Mouse (Mus musculus): Measurements from ENCODE around the gene Nckap1l. TPM values are rescaled to one million over a fixed set of nuclear protein-coding genes. Genes with fewer than 3 reads are reported as not detected.
A peak's percentile ranks its signal among the peaks of the same experiment; 100 is the strongest.

The Nckap1l gene
- polyA plus RNA-seq, 1 experiment from 2014 or later: 2.6 TPM

- H3K27me3 ChIP-seq: peaks cover 12% of the 10 kb centered on the region; the same call in 1 of the 2 replicates
- no peaks in the 10 kb centered on the region for H3K36me3 ChIP-seq
- peak overlapping the region; percentile 89 for H3K27ac ChIP-seq (replicated peaks)
- H3K9ac ChIP-seq: peak overlapping the region; percentile 90
- WGBS: 0% methylated on average over 15 of the region's 15 CpGs
- peak overlapping the region; percentile 68 for H3K4me3 ChIP-seq
- H3K4me2 ChIP-seq: peak overlapping the region; percentile 78
- H3K4me1 ChIP-seq (replicated peaks): peaks cover 59% of the 10 kb centered on the region
- H3K9me3 ChIP-seq: no peaks in the 10 kb centered on the region
- peak; percentile 78 for ATAC-seq (ENCODE audit: low read depth)
Measured at GRCm38 (mm10) chr15:103503251-103503600, 49.6 kb downstream of the Nckap1l start.

GRCm38 (mm10) chr15:103503660-103504059 is 50.1 kb downstream of the Nckap1l start:
- ATAC-seq (ENCODE audit: low read depth): peak; percentile 57
- Histone ChIP-seq H3K9ac (peak overlapping the region; percentile 90), H3K27me3 (peaks cover 12% of the 10 kb centered on the region; the same call in 1 of the 2 replicates), H3K36me3 (no peaks in the 10 kb centered on the region), H3K9me3 (no peaks in the 10 kb centered on the region), H3K4me3 (peak overlapping the region; percentile 68), H3K4me1 (replicated peaks) (peaks cover 61% of the 10 kb centered on the region), H3K27ac (replicated peaks) (peak overlapping the region; percentile 89), H3K4me2 (peak overlapping the region; percentile 78)
- 31% methylated on average over 12 of the region's 12 CpGs for WGBS

DNA sequence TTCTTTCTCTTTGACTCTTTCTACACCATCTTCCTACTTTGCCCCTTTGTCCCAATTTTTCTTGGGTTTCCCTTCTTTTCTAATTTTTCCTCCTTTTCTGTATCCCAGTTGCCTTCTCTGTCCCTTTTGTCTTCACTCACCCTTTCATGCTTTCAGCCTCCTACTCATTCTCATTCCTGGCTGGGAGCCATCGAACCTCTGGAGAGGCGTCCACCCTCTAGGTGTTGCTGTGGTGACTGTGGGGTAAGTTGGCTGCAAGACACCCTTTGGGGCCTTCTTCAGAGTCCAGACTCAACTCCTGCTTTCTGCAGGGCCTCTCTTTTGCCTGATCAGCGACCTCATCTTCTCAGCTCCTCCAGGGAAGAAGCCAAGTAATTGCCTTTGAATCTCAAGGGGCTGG is 55.7 kb downstream of the Nckap1l start:
- Histone ChIP-seq H3K27me3 (no peaks in the 10 kb centered on the region), H3K27ac (replicated peaks) (no peak overlapping the region), H3K9ac (no peak overlapping the region), H3K36me3 (no peaks in the 10 kb centered on the region), H3K4me3 (no peak overlapping the region), H3K4me1 (replicated peaks) (peaks cover 90% of the 10 kb centered on the region), H3K4me2 (no peak overlapping the region), H3K9me3 (no peaks in the 10 kb centered on the region)
- no peak for ATAC-seq (ENCODE audit: low read depth)
- 63% methylated on average over 3 of the region's 3 CpGs for WGBS

GRCm38 (mm10) chr15:103511652-103512051 is 58.1 kb downstream of the Nckap1l start:
- Histone ChIP-seq H3K9me3 (no peaks in the 10 kb centered on the region), H3K4me3 (no peak overlapping the region), H3K36me3 (no peaks in the 10 kb centered on the region), H3K4me1 (replicated peaks) (peaks cover 90% of the 10 kb centered on the region), H3K4me2 (no peak overlapping the region), H3K27me3 (no peaks in the 10 kb centered on the region), H3K27ac (replicated peaks) (0 out of 2 replicates have a peak overlapping the region, but pooled peaks have one; percentile 15), H3K9ac (no peak overlapping the region)
- ATAC-seq (ENCODE audit: low read depth): no peak
- 67% methylated on average over 1 of the region's 1 CpGs for WGBS

DNA sequence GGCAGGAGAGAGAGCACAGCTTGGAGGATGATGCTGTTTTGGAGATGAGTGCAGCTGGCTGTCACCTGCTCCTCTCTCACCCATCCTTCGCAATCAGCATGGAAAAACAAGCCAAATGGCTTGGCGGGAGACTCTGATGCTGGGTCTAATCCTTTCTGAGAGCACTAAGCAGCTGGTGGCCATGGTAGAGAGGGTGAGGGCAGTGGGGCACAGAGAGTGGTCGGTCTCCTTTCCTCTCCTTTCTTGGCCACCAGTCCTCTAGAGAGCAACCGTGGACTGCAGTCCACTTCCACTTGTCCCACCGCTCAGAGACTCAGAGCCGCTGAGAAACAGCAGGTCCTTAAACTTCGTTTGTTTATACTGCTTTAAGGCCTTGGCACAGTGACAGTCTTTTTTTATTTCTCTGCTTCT is 60.0 kb downstream of the Nckap1l start:
- Histone ChIP-seq H3K4me1 (replicated peaks) (peaks cover 85% of the 10 kb centered on the region), H3K9ac (peak overlapping the region; percentile 52), H3K9me3 (no peaks in the 10 kb centered on the region), H3K36me3 (no peaks in the 10 kb centered on the region), H3K4me3 (peak overlapping the region; percentile 31), H3K27me3 (no peaks in the 10 kb centered on the region), H3K4me2 (peak overlapping the region; percentile 53), H3K27ac (replicated peaks) (peak overlapping the region; percentile 85)
- 4% methylated on average over 7 of the region's 7 CpGs for WGBS
- ATAC-seq (ENCODE audit: low read depth): peak; percentile 58

DNA sequence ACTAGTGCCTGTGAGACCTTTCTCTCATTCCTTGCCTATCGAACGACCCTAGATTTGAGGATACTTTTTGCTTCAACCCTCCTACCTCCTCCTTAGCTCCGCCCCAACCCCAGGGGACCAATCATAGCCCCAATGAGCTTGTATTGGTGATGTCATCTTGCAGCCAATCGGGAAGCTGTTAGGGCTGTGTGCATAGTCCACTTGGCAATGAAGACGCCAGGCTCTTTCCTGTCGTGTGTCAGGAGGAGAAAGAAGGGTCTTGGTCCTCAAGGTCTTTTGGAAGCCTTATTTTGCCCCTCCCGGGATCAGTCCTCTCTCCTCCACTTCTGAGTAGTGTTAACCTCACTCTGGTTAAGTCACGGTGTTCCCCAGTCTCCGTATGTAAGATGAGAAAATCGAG is 60.5 kb downstream of the Nckap1l start:
- peak; percentile 91 for ATAC-seq (ENCODE audit: low read depth)
- Histone ChIP-seq H3K4me3 (peak overlapping the region; percentile 31), H3K9me3 (no peaks in the 10 kb centered on the region), H3K27me3 (no peaks in the 10 kb centered on the region), H3K9ac (peak overlapping the region; percentile 68), H3K36me3 (no peaks in the 10 kb centered on the region), H3K27ac (replicated peaks) (peak overlapping the region; percentile 85), H3K4me2 (peak overlapping the region; percentile 53), H3K4me1 (replicated peaks) (peaks cover 85% of the 10 kb centered on the region)
- 2% methylated on average over 10 of the region's 10 CpGs for WGBS

DNA sequence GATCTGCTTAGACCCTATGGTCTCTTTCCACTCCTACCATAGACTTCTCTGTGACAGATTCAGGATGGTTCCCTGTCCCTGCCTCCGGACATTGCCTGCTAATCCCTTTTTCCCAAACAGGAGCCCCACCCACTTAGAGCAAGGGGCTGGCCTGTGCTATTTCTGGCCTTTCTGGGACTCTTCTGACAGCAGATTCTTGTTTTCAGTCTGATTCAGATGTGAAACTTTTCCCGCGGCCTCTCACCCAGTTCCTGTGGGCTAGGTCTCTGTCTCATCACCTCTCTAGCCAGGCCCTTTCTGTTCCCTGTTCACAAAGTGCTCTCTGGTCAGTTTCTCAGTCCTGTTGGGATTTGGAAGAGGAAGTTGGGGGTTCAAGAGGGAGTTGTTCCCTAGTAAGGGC is 61.3 kb downstream of the Nckap1l start:
- Histone ChIP-seq H3K4me1 (replicated peaks) (peaks cover 85% of the 10 kb centered on the region), H3K9me3 (no peaks in the 10 kb centered on the region), H3K9ac (peak overlapping the region; percentile 68), H3K27ac (replicated peaks) (peak overlapping the region; percentile 85), H3K4me3 (peak overlapping the region; percentile 12; the same call in 1 of the 2 replicates), H3K36me3 (no peaks in the 10 kb centered on the region), H3K4me2 (peak overlapping the region; percentile 53), H3K27me3 (no peaks in the 10 kb centered on the region)
- 45% methylated on average over 3 of the region's 3 CpGs for WGBS
- no peak for ATAC-seq (ENCODE audit: low read depth)

DNA sequence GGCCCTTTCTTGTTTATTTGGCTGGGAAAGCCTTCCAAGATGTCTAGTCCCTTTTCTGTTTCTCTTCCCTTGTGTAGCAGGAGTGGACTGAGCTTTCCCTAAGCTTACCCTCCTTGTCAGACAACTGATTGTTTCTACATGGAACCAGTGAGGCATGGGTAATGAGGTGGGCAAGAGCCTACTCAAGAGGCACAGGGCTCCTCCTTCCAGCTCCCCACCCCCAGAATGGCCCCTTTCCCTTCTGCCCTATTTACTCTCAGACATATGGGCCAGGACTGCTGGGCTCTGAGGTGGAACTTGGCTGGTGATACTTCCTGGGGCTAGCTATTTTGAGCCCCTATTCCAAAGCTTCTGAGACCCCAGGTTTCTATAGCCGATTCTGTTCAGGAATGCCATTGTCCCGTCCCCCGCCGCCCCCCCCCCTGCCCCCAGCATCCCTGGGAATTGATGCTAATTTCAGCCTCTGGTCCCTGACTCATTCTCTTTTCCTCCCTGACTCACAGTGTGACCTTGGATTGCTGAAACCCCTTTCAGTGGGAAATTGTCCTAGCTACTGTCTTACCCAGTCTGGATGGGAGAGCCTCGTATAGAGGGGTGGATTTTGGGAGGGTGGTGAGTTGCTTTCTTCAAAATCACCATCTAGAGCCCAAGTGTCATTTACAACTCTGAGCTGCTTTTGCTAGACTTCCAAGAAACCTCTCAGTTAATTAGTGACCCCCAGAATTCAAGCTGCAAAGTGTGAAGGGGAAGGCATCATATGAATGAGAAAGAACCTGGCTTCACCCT is 65.2 kb downstream of the Nckap1l start:
- peak overlapping the region; percentile 35 for H3K9ac ChIP-seq
- 7% methylated on average over 3 of the region's 5 CpGs for WGBS
- peak; percentile 57 for ATAC-seq (ENCODE audit: low read depth)

GRCm38 (mm10) chr15:103519386-103520378 is 66.1 kb downstream of the Nckap1l start:
- peak overlapping the region; percentile 64 for H3K9ac ChIP-seq
- H3K4me2 ChIP-seq: peak overlapping the region; percentile 22
- no peaks in the 10 kb centered on the region for H3K27me3 ChIP-seq
- peak overlapping the region; percentile 95 for H3K27ac ChIP-seq (replicated peaks)
- H3K4me1 ChIP-seq (replicated peaks): peaks cover 68% of the 10 kb centered on the region
- no peaks in the 10 kb centered on the region for H3K9me3 ChIP-seq
- H3K36me3 ChIP-seq: peaks cover 28% of the 10 kb centered on the region
- no peak overlapping the region for H3K4me3 ChIP-seq
- WGBS: 9% methylated on average over 4 of the region's 4 CpGs
- peak; percentile 67 for ATAC-seq (ENCODE audit: low read depth)

More for the DNA sequence above, 65.2 kb downstream of the Nckap1l start:
- Histone ChIP-seq H3K4me3 (no peak overlapping the region), H3K9me3 (no peaks in the 10 kb centered on the region), H3K4me2 (peak overlapping the region; percentile 22; the same call in 1 of the 2 replicates), H3K27me3 (no peaks in the 10 kb centered on the region), H3K4me1 (replicated peaks) (peaks cover 77% of the 10 kb centered on the region), H3K36me3 (peaks cover 20% of the 10 kb centered on the region), H3K27ac (replicated peaks) (peak overlapping the region; percentile 95)

DNA sequence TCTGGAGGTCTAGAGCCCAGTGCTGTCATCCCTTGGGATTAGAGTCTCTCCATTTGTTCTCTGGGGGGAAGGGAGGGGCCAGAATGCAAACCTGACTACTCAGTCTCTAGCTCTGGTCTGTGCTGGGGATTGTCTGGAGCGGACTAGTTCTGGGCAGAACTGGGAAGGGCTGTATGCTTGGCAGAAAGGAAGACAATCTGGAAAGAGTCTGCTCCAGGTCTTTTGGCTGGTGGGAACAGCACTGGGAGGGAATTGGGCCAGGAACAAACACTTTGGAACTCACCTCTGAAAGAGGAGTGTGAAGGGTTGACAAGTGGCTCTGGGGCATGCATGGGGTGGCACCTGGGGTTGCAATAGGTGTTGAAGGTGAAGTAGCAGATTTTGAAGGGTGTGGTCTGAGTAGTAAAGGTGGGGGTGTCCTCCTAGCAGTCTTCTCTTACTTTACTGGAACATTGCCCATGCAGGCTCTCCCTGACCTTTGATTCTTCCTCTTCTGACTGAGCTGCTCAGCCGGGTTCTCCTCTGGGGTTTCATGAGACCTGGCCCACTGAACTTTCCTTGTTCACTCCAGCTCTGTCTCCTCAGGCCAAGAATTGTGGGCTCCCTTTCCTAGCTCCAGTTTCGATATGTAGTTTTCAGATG is 69.0 kb downstream of the Nckap1l start:
- H3K4me1 ChIP-seq (replicated peaks): peaks cover 44% of the 10 kb centered on the region
- peak overlapping the region; percentile 49 for H3K27ac ChIP-seq (replicated peaks)
- WGBS: 77% methylated on average over 3 of the region's 3 CpGs
- H3K4me3 ChIP-seq: no peak overlapping the region
- H3K9ac ChIP-seq: no peak overlapping the region
- no peaks in the 10 kb centered on the region for H3K9me3 ChIP-seq
- ATAC-seq (ENCODE audit: low read depth): no peak
- H3K4me2 ChIP-seq: no peak overlapping the region
- peaks cover 56% of the 10 kb centered on the region for H3K36me3 ChIP-seq
- H3K27me3 ChIP-seq: no peaks in the 10 kb centered on the region

DNA sequence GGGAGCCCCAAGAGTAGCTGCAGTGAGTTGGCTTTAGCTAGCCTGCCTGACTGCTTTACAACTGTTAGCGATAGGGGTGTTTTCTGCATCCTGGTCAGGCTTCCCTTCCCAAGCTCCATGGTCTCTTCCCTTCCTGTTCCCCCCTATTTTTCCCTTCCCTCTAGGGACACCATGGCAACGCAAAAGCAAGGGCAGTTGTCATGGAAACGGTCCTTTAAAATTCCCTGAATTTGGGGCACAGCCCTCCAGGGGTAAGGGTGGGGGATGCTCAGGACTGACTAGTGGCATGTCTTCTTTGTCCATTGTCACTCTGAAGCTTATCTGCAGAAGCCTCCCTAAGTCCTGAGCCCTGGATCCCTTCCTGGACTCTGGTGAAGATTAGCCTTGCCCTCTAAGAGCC is 69.6 kb downstream of the Nckap1l start:
- no peak overlapping the region for H3K4me3 ChIP-seq
- no peaks in the 10 kb centered on the region for H3K27me3 ChIP-seq
- no peak for ATAC-seq (ENCODE audit: low read depth)
- H3K36me3 ChIP-seq: peaks cover 62% of the 10 kb centered on the region
- H3K9ac ChIP-seq: no peak overlapping the region
- H3K4me1 ChIP-seq (replicated peaks): peaks cover 40% of the 10 kb centered on the region
- H3K4me2 ChIP-seq: no peak overlapping the region
- 35% methylated on average over 3 of the region's 3 CpGs for WGBS
- no peaks in the 10 kb centered on the region for H3K9me3 ChIP-seq
- peak overlapping the region; percentile 49 for H3K27ac ChIP-seq (replicated peaks)

All from neural tube, embryonic 13.5 days (tissue).